Mouse (Mus musculus): ENCODE data around the gene Rap1gap2. TPM values are rescaled to one million over a fixed set of nuclear protein-coding genes. Genes with fewer than 3 reads are reported as not detected.

Gene Rap1gap2
- total and polyA plus RNA-seq, 3 experiments = 5.8 to 10.1 TPM; not detected in 1

GRCm38 (mm10) chr11:74419601-74420000 is 191.1 kb downstream of the Rap1gap2 start:
- H3K9ac ChIP-seq (ENCODE audit: control insufficient read depth, low read depth, low read length, poor library complexity, severe bottlenecking) = no peak overlapping the region
- no peak for DNase-seq (ENCODE audit: low read depth, low spot score)
- H3K9me3 ChIP-seq (replicated peaks; ENCODE audit: insufficient read depth, low read length) = no peaks in the 10 kb centered on the region
- no peak for TF ChIP-seq POLR2AphosphoS5 (IDR thresholded peaks at IDR 0.05; ENCODE audit: borderline replicate concordance, low read depth, low read length)
- no peak for TF ChIP-seq CHD1 (IDR thresholded peaks at IDR 0.05; ENCODE audit: low read depth, low read length)
- no peak for TF ChIP-seq ZC3H11A (IDR thresholded peaks at IDR 0.05; ENCODE audit: low read depth, low read length)
- TF ChIP-seq TBP (IDR thresholded peaks at IDR 0.05; ENCODE audit: low read depth, low read length) = no peak
- TF ChIP-seq NELFE (IDR thresholded peaks at IDR 0.05; ENCODE audit: low read depth, low read length) = no peak
- no peak for TF ChIP-seq CTCF (IDR thresholded peaks at IDR 0.05 in 2 of 3, conservative IDR thresholded peaks at IDR 0.05 in 1 of 3; ENCODE audit: control insufficient read depth in 1 of 3, insufficient read depth in 1 of 3, low read depth in 2 of 3, low read length in 3 of 3, poor library complexity in 1 of 3, severe bottlenecking in 1 of 3)
- no peak for TF ChIP-seq USF2 (IDR thresholded peaks at IDR 0.05; ENCODE audit: borderline replicate concordance in 1 of 2, insufficient read depth in 1 of 2, low read depth in 1 of 2, low read length in 2 of 2)
- TF ChIP-seq EP300 (IDR thresholded peaks at IDR 0.05; ENCODE audit: low read depth in 1 of 2, low read length in 2 of 2) = no peak
- TF ChIP-seq RCOR1 (IDR thresholded peaks at IDR 0.05; ENCODE audit: low read depth, low read length) = no peak
- TF ChIP-seq USF1 (IDR thresholded peaks at IDR 0.05; ENCODE audit: low read depth, low read length) = no peak
- TF ChIP-seq ZMIZ1 (IDR thresholded peaks at IDR 0.05; ENCODE audit: low read depth, low read length) = no peak
- no peak for TF ChIP-seq MXI1 (IDR thresholded peaks at IDR 0.05; ENCODE audit: low read depth, low read length)
- TF ChIP-seq MAFK (IDR thresholded peaks at IDR 0.05; ENCODE audit: borderline replicate concordance, low read depth, low read length) = no peak
- no peak for TF ChIP-seq NRF1 (IDR thresholded peaks at IDR 0.05; ENCODE audit: insufficient read depth, low read depth, low read length, poor library complexity, severe bottlenecking)
- no peaks in the 10 kb centered on the region for H3K27me3 ChIP-seq (ENCODE audit: control insufficient read depth in 1 of 2, insufficient read depth in 2 of 2, low read length in 2 of 2)
- peaks cover 0 to 8% of the 10 kb centered on the region in 2 experiments; a peak in 3 of 4 replicates for H3K36me3 ChIP-seq (ENCODE audit: control insufficient read depth in 1 of 2, insufficient read depth in 2 of 2, low read length in 2 of 2)
- H3K79me2 ChIP-seq (ENCODE audit: control insufficient read depth, insufficient read depth, low read length, poor library complexity) = no peaks in the 10 kb centered on the region
- no peak overlapping the region for H3K27ac ChIP-seq (ENCODE audit: control insufficient read depth, low read depth, low read length)
- no peak overlapping the region for H3K4me3 ChIP-seq (ENCODE audit: control insufficient read depth in 1 of 2, insufficient read depth in 1 of 2, low read depth in 2 of 2, low read length in 2 of 2)
- peaks cover 6 to 8% of the 10 kb centered on the region in 2 experiments for H3K4me1 ChIP-seq (ENCODE audit: control insufficient read depth in 1 of 2, insufficient read depth in 2 of 2, low read length in 2 of 2)

- H3K9me3 ChIP-seq (replicated peaks; ENCODE audit: insufficient read depth, low read length) = no peaks in the 10 kb centered on the region
- peaks cover 0 to 24% of the 10 kb centered on the region in 2 experiments; a peak in 3 of 4 replicates for H3K36me3 ChIP-seq (ENCODE audit: control insufficient read depth in 1 of 2, insufficient read depth in 2 of 2, low read length in 2 of 2)
- no peak for TF ChIP-seq ZC3H11A (IDR thresholded peaks at IDR 0.05; ENCODE audit: low read depth, low read length)
- no peak for TF ChIP-seq USF2 (IDR thresholded peaks at IDR 0.05; ENCODE audit: borderline replicate concordance in 1 of 2, insufficient read depth in 1 of 2, low read depth in 1 of 2, low read length in 2 of 2)
- no peak for TF ChIP-seq SIN3A (IDR thresholded peaks at IDR 0.05; ENCODE audit: low read length)
- TF ChIP-seq JUND (IDR thresholded peaks at IDR 0.05; ENCODE audit: low read depth, low read length) = no peak
- TF ChIP-seq SMC3 (IDR thresholded peaks at IDR 0.05; ENCODE audit: low read depth, low read length) = no peak
- no peak for TF ChIP-seq MXI1 (IDR thresholded peaks at IDR 0.05; ENCODE audit: low read depth, low read length)
- TF ChIP-seq E2F4 (IDR thresholded peaks at IDR 0.05; ENCODE audit: borderline replicate concordance, low read depth, low read length) = no peak
- TF ChIP-seq CTCF (IDR thresholded peaks at IDR 0.05 in 2 of 3, conservative IDR thresholded peaks at IDR 0.05 in 1 of 3; ENCODE audit: control insufficient read depth in 1 of 3, insufficient read depth in 1 of 3, low read depth in 2 of 3, low read length in 3 of 3, poor library complexity in 1 of 3, severe bottlenecking in 1 of 3) = no peak
- TF ChIP-seq KAT2A (conservative IDR thresholded peaks at IDR 0.05; ENCODE audit: low read depth, low read length) = no peak
- TF ChIP-seq ZNF384 (IDR thresholded peaks at IDR 0.05; ENCODE audit: low read depth, low read length) = no peak
- no peak for TF ChIP-seq ZMIZ1 (IDR thresholded peaks at IDR 0.05; ENCODE audit: low read depth, low read length)
- no peak for TF ChIP-seq ELF1 (IDR thresholded peaks at IDR 0.05; ENCODE audit: low read depth, low read length)
- no peak overlapping the region for H3K4me3 ChIP-seq (ENCODE audit: control insufficient read depth in 1 of 2, insufficient read depth in 1 of 2, low read depth in 2 of 2, low read length in 2 of 2)
- no peak overlapping the region for H3K27ac ChIP-seq (ENCODE audit: control insufficient read depth, low read depth, low read length)
- H3K79me2 ChIP-seq (ENCODE audit: control insufficient read depth, insufficient read depth, low read length, poor library complexity) = no peaks in the 10 kb centered on the region
- H3K9ac ChIP-seq (ENCODE audit: control insufficient read depth, low read depth, low read length, poor library complexity, severe bottlenecking) = no peak overlapping the region
- no peak for DNase-seq (ENCODE audit: low read depth, low spot score)
- peaks cover 17 to 31% of the 10 kb centered on the region in 2 experiments for H3K4me1 ChIP-seq (ENCODE audit: control insufficient read depth in 1 of 2, insufficient read depth in 2 of 2, low read length in 2 of 2)
- H3K27me3 ChIP-seq (ENCODE audit: control insufficient read depth in 1 of 2, insufficient read depth in 2 of 2, low read length in 2 of 2) = no peaks in the 10 kb centered on the region
Measured at GRCm38 (mm10) chr11:74415736-74416135, 195.0 kb downstream of the Rap1gap2 start.
